Mouse (Mus musculus) heart, adult 2 months (tissue): ENCODE data around the gene Agfg2.

Experiments used
- CTCF ChIP-seq: fragments of 200-600 bp; IDR thresholded peaks from 2 replicates; pipeline ENCODE4 v1.8.1; 2022; ENCODE audit warnings: antibody characterized with exemption, mild to moderate bottlenecking, moderate library complexity
- EP300 ChIP-seq: fragments of 200-500 bp; IDR thresholded peaks from 2 replicates; pipeline ENCODE4 v1.6.1; 2011; ENCODE audit warnings: low read depth, low read length, control low read depth; ENCODE audit not compliant: insufficient read depth
- POLR2A ChIP-seq: fragments of 200-500 bp; IDR thresholded peaks from 2 replicates; pipeline ENCODE4 v1.6.1; 2011; ENCODE audit warnings: mild to moderate bottlenecking, low read depth, low read length, control low read depth; ENCODE audit not compliant: insufficient read depth

DNA sequence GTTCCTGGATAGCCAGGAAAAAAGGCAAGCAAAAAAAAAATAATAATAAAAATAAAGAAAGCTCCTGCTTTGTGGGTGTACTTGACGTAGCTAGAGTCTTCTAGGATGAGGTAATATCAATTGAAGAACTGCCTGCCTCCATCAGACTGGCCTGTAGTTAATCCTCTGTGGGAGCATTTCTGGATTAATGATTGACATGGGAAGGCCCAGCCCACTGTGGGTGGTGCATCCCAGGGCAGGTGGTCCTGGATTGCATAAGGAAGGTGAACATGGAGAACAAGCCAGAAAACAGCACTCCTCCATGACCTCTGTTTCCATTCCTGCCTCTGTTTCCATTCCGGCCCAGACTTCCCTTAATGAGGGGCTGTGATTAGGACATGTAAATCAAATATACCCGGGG is 5.8 kb downstream of the Agfg2 start:
- no peak for TF ChIP-seq CTCF
- TF ChIP-seq POLR2A: no peak
- TF ChIP-seq EP300: no peak
